Mouse (Mus musculus): Measurements from ENCODE around the gene Card10.

DNA sequence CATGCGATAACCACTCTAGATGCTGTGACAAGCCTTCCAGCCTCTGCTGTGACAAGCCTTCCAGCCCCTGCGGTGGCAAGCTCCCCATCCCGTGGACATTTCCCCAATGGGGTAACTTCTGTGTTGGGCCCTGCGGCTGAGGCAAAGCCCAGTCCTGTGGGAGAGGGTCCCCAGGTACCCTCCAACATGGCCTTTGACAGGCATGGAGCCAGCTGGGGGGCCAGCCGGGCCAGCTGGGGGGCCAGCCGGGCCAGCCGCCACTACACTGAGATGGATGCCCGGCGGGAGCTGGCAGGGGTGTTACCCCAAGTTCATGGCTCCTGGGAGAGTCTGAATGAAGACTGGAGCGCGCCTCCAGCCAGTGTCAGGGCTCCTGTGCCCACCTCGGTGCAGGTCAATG is 46.6 kb upstream of the Card10 start:
- TF ChIP-seq POLR2A (IDR thresholded peaks at IDR 0.05; ENCODE audit: low read depth, low read length) (no peak), CTCF (IDR thresholded peaks at IDR 0.05; ENCODE audit: extremely low read depth, insufficient read depth, insufficient read length, insufficient replicate concordance) (no peak)

Data from spleen, adult 2 months (tissue).